Mouse (Mus musculus) erythroblast, embryonic 14.5 days (primary cell): ENCODE measurements around the gene Htr6.

Experiments
- GATA1 ChIP-seq: IDR thresholded peaks from 2 replicates; pipeline ENCODE4 v1.6.1; 2012; ENCODE audit warnings: low read length, inconsistent platforms, mixed read lengths
- TAL1 ChIP-seq: IDR thresholded peaks from 3 replicates; pipeline ENCODE4 v1.6.1; 2012; ENCODE audit warnings: low read length, inconsistent platforms, mixed read lengths

GRCm38 (mm10) chr4:139079439-139079838, 4.1 kb upstream of the Htr6 start:
- no peak for TF ChIP-seq GATA1
- TF ChIP-seq TAL1, result no peak
